Mouse (Mus musculus) embryonic facial prominence, embryonic 14.5 days (tissue): ENCODE results near the gene Nfkbil1. TPM values are rescaled to one million over a fixed set of nuclear protein-coding genes. Genes with fewer than 3 reads are reported as not detected.

Experiments used
- ATAC-seq: fragments of 200-750 bp; cut with Nextera tagmentation; 2 replicates; pipeline ENCODE4 v1.8.0; 2017; ENCODE audit warnings: low read depth, moderate number of reproducible peaks, moderate TSS enrichment
- DNase-seq: peaks from one replicate; pipeline ENCODE4 v3.0.0-alpha.2; 2015; ENCODE audit warnings: low spot score
- H3K27ac ChIP-seq: fragments of 300-500 bp; sonication (generic); replicated peaks from 2 replicates; pipeline ENCODE4 v1.5.1; 2014; ENCODE audit warnings: low read depth, mild to moderate bottlenecking, low read length, moderate library complexity
- H3K27me3 ChIP-seq: fragments of 300-500 bp; sonication (generic); replicated peaks from 2 replicates; pipeline ENCODE4 v1.6.1; 2014; ENCODE audit warnings: low read length; ENCODE audit not compliant: control insufficient read depth, insufficient read depth
- H3K36me3 ChIP-seq: fragments of 300-500 bp; sonication (generic); 2 replicates; pipeline ENCODE4 v1.6.1; 2014; ENCODE audit warnings: low read length, mixed read lengths; ENCODE audit not compliant: control insufficient read depth, insufficient read depth
- H3K4me1 ChIP-seq: fragments of 300-500 bp; sonication (generic); 2 replicates; pipeline ENCODE4 v1.6.1; 2014; ENCODE audit warnings: antibody characterized with exemption, low read length; ENCODE audit not compliant: control insufficient read depth, insufficient read depth
- H3K4me2 ChIP-seq: fragments of 300-500 bp; sonication (generic); 2 replicates; pipeline ENCODE4 v1.6.1; 2014; ENCODE audit warnings: low read depth, mild to moderate bottlenecking, low read length, moderate library complexity, mixed read lengths
- H3K4me3 ChIP-seq: fragments of 300-500 bp; sonication (generic); 2 replicates; pipeline ENCODE4 v1.5.1; 2014; ENCODE audit warnings: low read depth, mild to moderate bottlenecking, low read length
- H3K9ac ChIP-seq: fragments of 300-500 bp; sonication (generic); 2 replicates; pipeline ENCODE4 v1.6.1; 2014; ENCODE audit warnings: low read depth, mild to moderate bottlenecking, low read length, moderate library complexity, mixed read lengths
- H3K9me3 ChIP-seq: fragments of 300-500 bp; sonication (generic); 2 replicates; pipeline ENCODE4 v1.6.1; 2016; ENCODE audit warnings: low read length; ENCODE audit not compliant: control insufficient read depth
- WGBS: fragments of 180-500 bp; shearing (Covaris S2); extraction: QIAGEN DNeasy Blood & Tissue Kit; methylation state at CpG from one replicate; pipeline ENCODE4 v1.1.7; 2014; 5-methylcytosine and 5-hydroxymethylcytosine counted together
- polyA plus RNA-seq: library from polyadenylated mRNA; unstranded; fragments of >200 nt; fragmentation: Nextera tagmentation; extraction: Ambion mirVana; gene quantifications from 2 replicates; pipeline ENCODE4 v1.2.1, GENCODE M21; 2014

Gene Nfkbil1
- polyA plus RNA-seq, 1 experiment from 2014 or later: 3.3 TPM

DNA sequence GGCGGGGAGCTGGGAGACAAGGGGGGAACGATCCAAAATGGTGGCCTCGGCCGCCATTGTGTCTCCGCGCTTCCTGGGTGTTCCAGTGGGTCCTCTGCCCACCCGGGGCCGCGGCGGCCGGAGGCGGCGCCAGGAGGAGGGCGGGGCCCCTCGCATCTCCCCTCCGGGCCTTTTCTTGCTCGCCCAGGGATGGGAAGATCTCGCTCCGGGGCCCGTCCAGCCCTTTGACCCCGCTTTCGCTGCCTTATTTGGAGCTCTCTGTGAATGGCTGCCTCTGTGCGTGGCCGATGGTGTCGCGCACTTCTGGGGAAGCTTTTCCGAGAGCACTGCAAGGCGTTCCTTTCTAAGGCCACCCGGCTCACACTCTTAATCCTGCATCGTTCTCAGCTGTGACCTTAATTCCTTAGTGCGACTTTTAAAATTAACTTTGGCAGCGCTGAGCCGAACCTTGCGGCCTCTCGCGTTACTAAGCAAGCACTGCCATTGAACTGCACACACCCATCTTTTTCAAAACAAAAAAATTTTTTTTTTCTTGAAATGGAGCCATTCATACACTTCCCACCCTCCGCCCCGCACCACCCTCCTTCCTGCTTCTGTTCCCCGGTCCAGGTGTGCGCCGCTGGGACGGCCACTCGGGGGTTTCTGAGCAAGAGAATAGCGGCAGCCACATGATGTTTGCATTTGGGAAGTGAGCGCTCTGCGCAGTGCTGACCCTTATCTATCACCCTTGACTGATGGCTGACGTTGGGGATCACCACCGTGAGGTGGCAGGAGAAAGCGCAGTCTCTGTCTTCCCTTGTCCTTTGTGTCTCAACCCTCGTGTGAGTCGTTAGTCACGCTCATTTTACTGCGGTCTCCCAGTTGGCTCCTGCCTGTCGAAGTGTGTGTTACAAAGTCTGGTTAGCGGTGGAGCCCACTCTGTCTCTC lies 6.7 kb upstream of the Nfkbil1 start:
- DNase-seq: peak; percentile 84
- no peaks in the 10 kb centered on the region for H3K9me3 ChIP-seq
- H3K27me3 ChIP-seq: no peaks in the 10 kb centered on the region
- WGBS: under 1% methylated on average over 39 of the region's 55 CpGs
- peak overlapping the region; percentile 100 for H3K9ac ChIP-seq
- H3K4me1 ChIP-seq: peaks cover 21% of the 10 kb centered on the region
- peak overlapping the region; percentile 96 for H3K4me3 ChIP-seq
- peaks cover 45% of the 10 kb centered on the region for H3K36me3 ChIP-seq
- peak overlapping the region; percentile 86 for H3K4me2 ChIP-seq
- H3K27ac ChIP-seq: peak overlapping the region; percentile 99
- ATAC-seq: peak; percentile 28

DNA sequence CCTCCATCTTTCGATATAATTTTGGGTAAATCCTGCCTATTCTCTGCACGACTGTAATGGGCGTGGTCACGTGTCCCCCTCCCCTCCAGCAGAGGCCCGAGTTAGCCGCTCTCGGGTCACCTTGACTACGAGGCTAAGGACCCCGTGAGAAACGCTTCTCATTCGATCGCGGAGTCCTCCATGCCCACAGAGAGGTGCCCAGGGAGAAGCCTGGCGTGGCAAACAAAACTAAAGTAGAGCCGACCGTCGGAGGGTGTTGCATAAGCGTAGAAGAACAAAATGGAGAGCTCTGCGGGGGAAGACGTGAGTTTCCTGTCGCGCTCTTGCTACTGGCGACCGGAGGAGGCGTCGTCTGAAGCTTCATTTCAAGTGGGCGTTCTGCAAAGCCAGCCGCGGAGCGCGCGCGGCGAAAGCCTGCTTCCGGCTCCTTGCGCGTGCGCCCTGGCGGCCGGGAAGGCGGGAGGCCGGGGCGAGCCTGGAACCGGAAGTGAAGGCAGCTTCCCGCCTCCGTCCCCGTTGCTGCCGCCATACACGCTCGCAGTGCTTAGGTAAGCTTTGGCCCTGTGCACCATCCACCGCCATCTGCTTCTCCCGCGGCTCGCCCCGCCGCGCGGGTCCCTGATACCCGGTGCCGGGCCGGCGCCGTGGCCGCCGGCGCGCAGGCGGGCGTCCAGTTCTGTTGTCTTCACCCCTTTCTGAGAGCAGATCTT lies 5.9 kb upstream of the Nfkbil1 start, which contains the start of gene Ddx39b:
Ddx39b (plus strand) TSS at position 442 of the 710 bp plus-strand sequence.
- DNase-seq: peak; percentile 99
- Histone ChIP-seq H3K9me3 (no peaks in the 10 kb centered on the region), H3K4me2 (peak within 1 kb of the TSS; percentile 86), H3K9ac (peak within 1 kb of the TSS; percentile 100), H3K27me3 (no peaks in the 10 kb centered on the region), H3K4me3 (peak within 1 kb of the TSS; percentile 96), H3K27ac (peak within 1 kb of the TSS; percentile 99), H3K36me3 (peaks cover 36% of the 10 kb centered on the region), H3K4me1 (peaks cover 21% of the 10 kb centered on the region)
- peak; percentile 93 for ATAC-seq
- WGBS: under 1% methylated on average over 49 of the region's 69 CpGs

DNA sequence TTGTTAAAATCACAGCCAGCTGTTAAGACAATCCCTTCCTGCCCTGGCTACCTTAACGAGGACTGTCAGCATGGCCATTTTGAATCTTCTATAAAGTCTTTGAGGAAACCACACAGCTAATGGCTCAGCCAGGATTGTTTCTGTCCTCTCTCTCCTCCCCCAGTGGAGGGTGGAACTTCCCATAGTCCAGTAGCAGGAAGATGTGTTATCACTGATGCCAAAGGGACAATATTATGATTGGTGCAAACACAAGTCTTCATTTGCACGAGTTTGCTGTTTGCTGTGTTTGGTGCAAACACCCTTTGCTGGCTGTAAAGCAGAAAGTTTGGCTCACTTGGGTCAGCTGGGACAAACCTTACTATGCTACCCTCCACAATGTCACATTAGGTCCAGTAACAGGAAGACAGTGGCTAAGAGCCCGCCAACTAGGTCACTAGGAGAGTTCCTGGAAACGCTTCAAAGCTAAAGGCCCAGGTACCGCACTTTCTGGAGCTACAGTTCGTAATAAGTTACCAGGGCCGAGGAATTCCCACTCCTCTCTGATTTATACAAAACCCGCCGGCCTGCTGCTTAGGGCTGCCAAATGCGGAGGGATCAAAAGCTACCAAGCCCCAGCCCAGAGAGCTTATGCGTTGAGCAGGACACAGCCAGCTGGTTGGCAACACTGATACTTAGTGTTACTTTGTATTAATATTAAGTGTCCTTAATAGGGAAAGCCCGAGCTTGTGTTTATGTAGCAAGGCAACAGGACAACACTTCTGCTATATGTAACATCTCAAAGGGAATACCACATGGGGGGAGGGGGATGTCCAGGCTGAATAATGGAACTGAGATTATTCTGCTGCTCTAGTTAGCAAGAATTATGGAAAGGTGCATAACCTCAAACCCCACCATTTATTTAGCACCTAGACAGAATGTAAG lies 5.1 kb upstream of the Nfkbil1 start:
- H3K4me3 ChIP-seq: peak overlapping the region; percentile 96
- no peaks in the 10 kb centered on the region for H3K27me3 ChIP-seq
- H3K4me1 ChIP-seq: peaks cover 21% of the 10 kb centered on the region
- DNase-seq: no peak
- H3K36me3 ChIP-seq: peaks cover 28% of the 10 kb centered on the region
- no peaks in the 10 kb centered on the region for H3K9me3 ChIP-seq
- peak overlapping the region; percentile 99 for H3K27ac ChIP-seq
- peak overlapping the region; percentile 100 for H3K9ac ChIP-seq
- 28% methylated on average over 12 of the region's 12 CpGs for WGBS
- ATAC-seq: no peak
- H3K4me2 ChIP-seq: peak overlapping the region; percentile 86

DNA sequence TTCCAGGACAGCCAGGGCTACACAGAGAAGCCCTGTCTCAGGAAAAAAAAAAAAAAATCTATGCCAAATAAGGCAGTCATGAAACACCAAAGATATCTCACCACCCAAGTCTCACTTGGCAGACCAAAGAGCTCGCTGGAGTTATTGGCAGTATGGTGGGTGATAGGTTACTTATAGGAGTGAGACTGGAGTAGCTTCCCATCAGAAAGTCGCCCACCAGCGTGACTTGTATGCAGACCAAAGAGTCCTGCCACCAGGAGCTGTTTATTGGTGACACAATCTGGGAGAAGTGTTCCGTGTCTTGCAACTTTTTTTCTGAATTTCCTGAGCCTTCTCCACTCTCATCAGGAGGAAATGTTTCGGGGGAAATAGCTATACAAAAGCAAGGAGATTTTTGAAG lies 4.1 kb upstream of the Nfkbil1 start:
- no peak for DNase-seq
- no peak overlapping the region for H3K4me3 ChIP-seq
- H3K4me2 ChIP-seq: no peak overlapping the region
- no peaks in the 10 kb centered on the region for H3K9me3 ChIP-seq
- no peak overlapping the region for H3K27ac ChIP-seq
- peaks cover 22% of the 10 kb centered on the region for H3K4me1 ChIP-seq
- no peak overlapping the region for H3K9ac ChIP-seq
- no peaks in the 10 kb centered on the region for H3K27me3 ChIP-seq
- ATAC-seq: no peak
- peaks cover 19% of the 10 kb centered on the region for H3K36me3 ChIP-seq
- 80% methylated on average over 5 of the region's 5 CpGs for WGBS

DNA sequence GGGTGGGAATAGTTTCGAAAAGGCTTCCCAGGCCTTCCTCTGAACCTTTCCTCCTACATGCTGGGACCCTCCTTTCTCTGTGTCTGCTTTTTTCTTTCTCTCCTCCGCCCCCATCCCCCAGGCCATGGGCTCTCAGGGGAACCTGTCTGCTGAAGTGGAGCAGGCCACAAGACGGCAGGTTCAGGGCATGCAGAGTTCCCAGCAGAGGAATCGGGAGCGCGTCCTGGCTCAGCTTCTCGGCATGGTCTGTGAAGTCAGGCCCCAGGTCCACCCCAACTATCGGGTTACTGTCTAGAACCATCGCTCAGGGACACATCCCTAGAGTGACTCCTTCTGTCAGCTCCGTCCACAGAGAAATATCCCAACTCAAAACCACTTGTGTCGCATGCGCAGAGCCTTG lies 1.9 kb upstream of the Nfkbil1 start:
- 81% methylated on average over 12 of the region's 12 CpGs for WGBS
- Histone ChIP-seq H3K36me3 (peaks cover 10% of the 10 kb centered on the region; the same call in 1 of the 2 replicates), H3K9ac (no peak overlapping the region), H3K27ac (no peak overlapping the region), H3K27me3 (no peaks in the 10 kb centered on the region), H3K4me2 (no peak overlapping the region), H3K9me3 (no peaks in the 10 kb centered on the region), H3K4me3 (no peak overlapping the region), H3K4me1 (peaks cover 10% of the 10 kb centered on the region; the same call in 1 of the 2 replicates)
- DNase-seq: no peak
- no peak for ATAC-seq

DNA sequence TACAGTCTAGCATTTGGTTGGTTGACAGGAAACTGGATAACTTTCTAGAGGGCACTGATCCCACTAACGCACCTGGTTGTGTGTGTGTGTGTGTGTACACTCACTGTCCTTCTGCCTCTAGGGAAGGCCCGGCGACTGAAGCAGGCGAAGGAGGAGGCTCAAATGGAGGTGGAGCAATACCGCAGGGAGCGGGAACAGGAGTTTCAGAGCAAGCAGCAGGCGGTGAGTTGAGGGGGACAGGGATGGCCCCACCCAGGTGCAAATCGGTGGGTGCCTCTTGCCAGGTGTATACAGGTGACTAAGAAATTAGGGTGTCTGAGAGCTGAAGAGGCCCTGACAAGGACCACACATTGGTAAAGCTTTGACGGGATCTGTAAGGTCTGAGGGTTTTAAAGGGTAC lies 1.4 kb upstream of the Nfkbil1 start:
- WGBS: 77% methylated on average over 9 of the region's 9 CpGs
- Histone ChIP-seq H3K4me2 (no peak overlapping the region), H3K4me3 (no peak overlapping the region), H3K27me3 (no peaks in the 10 kb centered on the region), H3K4me1 (peaks cover 10% of the 10 kb centered on the region; the same call in 1 of the 2 replicates), H3K27ac (no peak overlapping the region), H3K9me3 (no peaks in the 10 kb centered on the region), H3K36me3 (peaks cover 10% of the 10 kb centered on the region; the same call in 1 of the 2 replicates), H3K9ac (peak overlapping the region; percentile 89; the same call in 1 of the 2 replicates)
- DNase-seq (no peak), ATAC-seq (no peak)

DNA sequence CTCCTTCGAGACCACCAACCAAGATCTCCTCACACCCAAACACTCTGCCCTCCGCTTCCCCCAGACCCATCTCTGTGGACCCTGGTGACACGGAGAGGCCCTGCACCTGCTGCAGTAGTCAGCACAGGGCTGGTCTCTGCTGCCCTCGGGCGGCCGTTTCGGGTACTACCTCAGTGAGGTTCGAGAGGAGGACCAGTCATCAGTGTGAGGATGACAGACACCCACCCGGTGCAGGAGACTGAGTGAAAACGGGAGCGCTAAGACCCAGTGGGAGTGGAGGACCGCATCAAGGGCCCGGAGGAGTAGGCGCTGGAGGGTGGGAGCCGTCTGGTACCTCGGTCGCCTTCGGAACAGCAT lies 776 bp upstream of the Nfkbil1 start:
- Histone ChIP-seq H3K27me3 (no peaks in the 10 kb centered on the region), H3K9ac (peak overlapping the region; percentile 89), H3K36me3 (peaks cover 13% of the 10 kb centered on the region; the same call in 1 of the 2 replicates), H3K27ac (peak overlapping the region; percentile 97), H3K4me2 (peak overlapping the region; percentile 93), H3K4me3 (peak overlapping the region; percentile 61), H3K9me3 (no peaks in the 10 kb centered on the region), H3K4me1 (peaks cover 10% of the 10 kb centered on the region; the same call in 1 of the 2 replicates)
- ATAC-seq (peak; percentile 67), DNase-seq (peak; percentile 90)
- WGBS: 1% methylated on average over 18 of the region's 18 CpGs

DNA sequence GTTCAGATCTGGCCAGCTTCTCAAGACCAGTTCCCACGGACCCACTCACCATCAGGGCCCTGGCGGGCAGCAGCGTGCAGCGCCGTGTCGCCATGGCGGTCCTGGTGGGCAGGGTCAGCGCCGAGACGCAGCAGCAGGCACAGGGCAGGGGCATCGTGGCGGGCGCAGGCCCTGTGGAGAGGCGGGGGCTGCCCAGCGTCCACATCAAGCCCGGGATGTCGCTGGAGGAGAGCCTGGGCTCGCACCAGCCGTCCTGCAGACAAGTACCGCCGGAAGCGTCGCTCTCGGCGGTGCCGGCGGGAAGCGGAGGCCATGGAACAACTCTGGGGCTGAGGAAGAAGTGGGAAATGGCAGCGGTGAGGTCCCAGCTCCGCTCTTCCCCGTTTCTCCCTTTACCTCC lies 689 bp downstream of the Nfkbil1 start:
- H3K4me1 ChIP-seq: peaks cover 4% of the 10 kb centered on the region; the same call in 1 of the 2 replicates
- H3K4me3 ChIP-seq: peak overlapping the region; percentile 61
- H3K4me2 ChIP-seq: peak overlapping the region; percentile 93
- peak overlapping the region; percentile 89 for H3K9ac ChIP-seq
- H3K9me3 ChIP-seq: no peaks in the 10 kb centered on the region
- 0 out of 2 replicates have a peak, but pooled peaks have one; percentile 5 for ATAC-seq
- DNase-seq: peak; percentile 56
- peaks cover 25% of the 10 kb centered on the region for H3K36me3 ChIP-seq
- H3K27ac ChIP-seq: peak overlapping the region; percentile 97
- H3K27me3 ChIP-seq: no peaks in the 10 kb centered on the region
- WGBS: 10% methylated on average over 28 of the region's 31 CpGs
